In genomic region chrX:72918682-72919059, GRCm38 (mm10) we compare ENCODE assay signal across 8 mouse cellular contexts. TPM values are rescaled to one million over a fixed set of nuclear protein-coding genes. Genes with fewer than 3 reads are reported as not detected.
A peak's percentile ranks its signal among the peaks of the same experiment; 100 is the strongest.
DNase-seq lines count a peak whose midpoint lies in the region; ATAC-seq and TF ChIP-seq lines count a peak whose summit lies in the region.

No protein-coding gene starts in this region.

- H3K27me3 ChIP-seq in heart, embryonic 13.5 days (replicated peaks), result no peaks in the 10 kb centered on the region
- no peaks in the 10 kb centered on the region for H3K27me3 ChIP-seq in ES-Bruce4 (ENCODE audit: control insufficient read depth, insufficient read depth, low read length, poor library complexity, severe bottlenecking)
- no peaks in the 10 kb centered on the region for H3K27me3 ChIP-seq in forebrain, embryonic 14.5 days (replicated peaks; ENCODE audit: control insufficient read depth, insufficient read depth, low read length)
- H3K27me3 ChIP-seq in liver, embryonic 16.5 days (ENCODE audit: control insufficient read depth, insufficient read depth, low read depth, low read length), result no peaks in the 10 kb centered on the region

- H3K27ac ChIP-seq in heart, embryonic 13.5 days (replicated peaks), result peak overlapping the region; percentile 54; the same call in 1 of the 2 replicates
- no peak overlapping the region for H3K27ac ChIP-seq in ES-Bruce4 (ENCODE audit: insufficient read depth, low read length)
- peak overlapping the region; percentile 58; the same call in 1 of the 2 replicates for H3K27ac ChIP-seq in forebrain, embryonic 14.5 days (ENCODE audit: low read depth, low read length)
- 0 out of 2 replicates have a peak overlapping the region, but pooled peaks have one; percentile 21 for H3K27ac ChIP-seq in liver, embryonic 16.5 days (ENCODE audit: low read length)

- no peak for ATAC-seq in heart, embryonic 13.5 days (ENCODE audit: extremely low read depth, insufficient number of reproducible peaks, low FRiP score, low TSS enrichment)
- ATAC-seq in forebrain, embryonic 14.5 days, result no peak
- no peak for ATAC-seq in liver, embryonic 16.5 days (ENCODE audit: low read depth)
- ATAC-seq in activated CD4-positive, CD25-positive, alpha-beta regulatory T cell, adult 4 months, result no peak
- ATAC-seq in monocyte, adult 5-6 weeks (replicated peaks; ENCODE audit: insufficient number of reproducible peaks, low FRiP score, low TSS enrichment, poor library complexity, severe bottlenecking), result no peak

- peak overlapping the region; percentile 80 for H3K9ac ChIP-seq in heart, embryonic 13.5 days
- peak overlapping the region; percentile 70 for H3K9ac ChIP-seq in ES-Bruce4 (ENCODE audit: low read depth, poor library complexity, severe bottlenecking)
- H3K9ac ChIP-seq in forebrain, embryonic 14.5 days (ENCODE audit: low read length), result peak overlapping the region; percentile 63
- peak overlapping the region; percentile 54 for H3K9ac ChIP-seq in liver, embryonic 16.5 days (ENCODE audit: low read depth, low read length)

- intact Hi-C loops in heart, postnatal 25 days (cut with DNase I), result no loop called here

- peak overlapping the region; percentile 71 for H3K4me2 ChIP-seq in heart, embryonic 13.5 days
- peak overlapping the region; percentile 58 for H3K4me2 ChIP-seq in forebrain, embryonic 14.5 days (ENCODE audit: low read length)
- peak overlapping the region; percentile 73 for H3K4me2 ChIP-seq in liver, embryonic 16.5 days (ENCODE audit: low read depth, low read length)

- TF ChIP-seq CTCF in ES-Bruce4 (IDR thresholded peaks at IDR 0.05; ENCODE audit: low read depth, low read length), result no peak

- H3K4me3 ChIP-seq in heart, embryonic 13.5 days, result peak overlapping the region; percentile 66
- peak overlapping the region; percentile 91 for H3K4me3 ChIP-seq in ES-Bruce4 (ENCODE audit: low read depth, low read length)
- H3K4me3 ChIP-seq in forebrain, embryonic 14.5 days (ENCODE audit: low read depth, low read length), result peak overlapping the region; percentile 45
- peak overlapping the region; percentile 73 for H3K4me3 ChIP-seq in liver, embryonic 16.5 days (ENCODE audit: low read depth, low read length)

- no peak for TF ChIP-seq POLR2A in ES-Bruce4 (IDR thresholded peaks at IDR 0.05; ENCODE audit: insufficient read depth, low read length)

- H3K36me3 ChIP-seq in heart, embryonic 13.5 days, result peaks cover 9% of the 10 kb centered on the region; the same call in 1 of the 2 replicates
- no peaks in the 10 kb centered on the region for H3K36me3 ChIP-seq in ES-Bruce4 (ENCODE audit: control insufficient read depth, insufficient read depth, low read length, poor library complexity, severe bottlenecking)
- H3K36me3 ChIP-seq in forebrain, embryonic 14.5 days (ENCODE audit: control insufficient read depth, insufficient read depth, low read length), result no peaks in the 10 kb centered on the region
- no peaks in the 10 kb centered on the region for H3K36me3 ChIP-seq in liver, embryonic 16.5 days (ENCODE audit: control insufficient read depth, insufficient read depth)

- TF ChIP-seq EP300 in ES-Bruce4 (IDR thresholded peaks at IDR 0.05; ENCODE audit: insufficient read depth, low read depth, low read length), result no peak

- no peaks in the 10 kb centered on the region for H3K9me3 ChIP-seq in heart, embryonic 13.5 days
- no peaks in the 10 kb centered on the region for H3K9me3 ChIP-seq in ES-Bruce4 (replicated peaks; ENCODE audit: control insufficient read depth, insufficient read depth, low read length, poor library complexity, severe bottlenecking)
- H3K9me3 ChIP-seq in forebrain, embryonic 14.5 days (replicated peaks; ENCODE audit: control insufficient read depth, low read length), result no peaks in the 10 kb centered on the region
- H3K9me3 ChIP-seq in liver, embryonic 16.5 days (replicated peaks; ENCODE audit: control insufficient read depth, low read length), result no peaks in the 10 kb centered on the region

- DNase-seq in heart, postnatal 25 days (ENCODE audit: low spot score), result no peak
- peak; percentile 3 for DNase-seq in forebrain, embryonic 14.5 days (ENCODE audit: low spot score)
- no peak for DNase-seq in adrenal gland, adult (ENCODE audit: inconsistent age in 2 of 2, low spot score in 1 of 2)

- peaks cover 9% of the 10 kb centered on the region for H3K4me1 ChIP-seq in heart, embryonic 13.5 days
- no peaks in the 10 kb centered on the region for H3K4me1 ChIP-seq in ES-Bruce4 (ENCODE audit: control insufficient read depth, insufficient read depth, low read length)
- 0 out of 2 replicates have a peak, but pooled peaks cover 3% of the 10 kb centered on the region for H3K4me1 ChIP-seq in forebrain, embryonic 14.5 days (ENCODE audit: control insufficient read depth, insufficient read depth, low read length)
- no peaks in the 10 kb centered on the region for H3K4me1 ChIP-seq in liver, embryonic 16.5 days (ENCODE audit: control insufficient read depth, low read depth, low read length)

- WGBS in heart, embryonic 13.5 days, result 7% methylated on average over 6 of the region's 6 CpGs
- 21% methylated on average over 6 of the region's 6 CpGs for WGBS in forebrain, embryonic 14.5 days
- WGBS in liver, embryonic 16.5 days (ENCODE audit: insufficient replicate concordance), result 15% methylated on average over 6 of the region's 6 CpGs

RNA-seq across cellular contexts. Expression of gene Nsdhl, which starts 0.3 kb away (rescaled TPM):
- polyA plus RNA-seq in heart, embryonic 13.5 days (2015; fragmentation: Nextera tagmentation; extraction: Ambion mirVana), result 16.2 and 16.6 TPM in 2 replicates
- 1 to 10 TPM; 5.0 to 5.6 TPM for total RNA-seq in heart, postnatal 25 days (2021)
- polyA plus RNA-seq in ES-Bruce4 (2011; ENCODE audit: insufficient read depth, insufficient read length, low read depth, missing spikeins), result 44.2 and 45.5 TPM in 2 replicates
- polyA plus RNA-seq in forebrain, embryonic 14.5 days (2014; fragmentation: Nextera tagmentation; extraction: Ambion mirVana), result 44.7 and 45.0 TPM in 2 replicates
- polyA plus RNA-seq in liver, embryonic 16.5 days (2015; fragmentation: Nextera tagmentation; extraction: Ambion mirVana), result 25.9 and 27.4 TPM in 2 replicates
- 10 to 100 TPM; 27.5 to 29.3 TPM for polyA plus RNA-seq in activated CD4-positive, CD25-positive, alpha-beta regulatory T cell, adult 4 months (2017; shearing (Covaris generic))
- total RNA-seq in monocyte, adult 5-6 weeks (2017), result 9.2 to 12.5 TPM (median 10.4 TPM) in 3 replicates

RNA-seq across cellular contexts. Expression of gene Cetn2, which starts 0.5 kb away (rescaled TPM):
- polyA plus RNA-seq in heart, embryonic 13.5 days (2015; fragmentation: Nextera tagmentation; extraction: Ambion mirVana), result 48.3 and 52.2 TPM in 2 replicates
- total RNA-seq in heart, postnatal 25 days (2021), result 10 to 100 TPM; 25.7 to 29.3 TPM
- 48.6 and 49.5 TPM in 2 replicates for polyA plus RNA-seq in ES-Bruce4 (2011; ENCODE audit: insufficient read depth, insufficient read length, low read depth, missing spikeins)
- 97.6 and 103 TPM in 2 replicates for polyA plus RNA-seq in forebrain, embryonic 14.5 days (2014; fragmentation: Nextera tagmentation; extraction: Ambion mirVana)
- 21.4 and 23.0 TPM in 2 replicates for polyA plus RNA-seq in liver, embryonic 16.5 days (2015; fragmentation: Nextera tagmentation; extraction: Ambion mirVana)
- polyA plus RNA-seq in activated CD4-positive, CD25-positive, alpha-beta regulatory T cell, adult 4 months (2017; shearing (Covaris generic)), result 100 to 1,000 TPM; 159 to 160 TPM
- total RNA-seq in monocyte, adult 5-6 weeks (2017), result 80.1 to 104 TPM (median 92.7 TPM) in 3 replicates
